Mouse (Mus musculus): ENCODE results near the gene Olfm2. TPM values are rescaled to one million over a fixed set of nuclear protein-coding genes. Genes with fewer than 3 reads are reported as not detected.

The Olfm2 gene
- 5.4 and 6.0 TPM in 2 replicates for polyA plus RNA-seq (2015; fragmentation: Nextera tagmentation; extraction: Ambion mirVana)

DNA sequence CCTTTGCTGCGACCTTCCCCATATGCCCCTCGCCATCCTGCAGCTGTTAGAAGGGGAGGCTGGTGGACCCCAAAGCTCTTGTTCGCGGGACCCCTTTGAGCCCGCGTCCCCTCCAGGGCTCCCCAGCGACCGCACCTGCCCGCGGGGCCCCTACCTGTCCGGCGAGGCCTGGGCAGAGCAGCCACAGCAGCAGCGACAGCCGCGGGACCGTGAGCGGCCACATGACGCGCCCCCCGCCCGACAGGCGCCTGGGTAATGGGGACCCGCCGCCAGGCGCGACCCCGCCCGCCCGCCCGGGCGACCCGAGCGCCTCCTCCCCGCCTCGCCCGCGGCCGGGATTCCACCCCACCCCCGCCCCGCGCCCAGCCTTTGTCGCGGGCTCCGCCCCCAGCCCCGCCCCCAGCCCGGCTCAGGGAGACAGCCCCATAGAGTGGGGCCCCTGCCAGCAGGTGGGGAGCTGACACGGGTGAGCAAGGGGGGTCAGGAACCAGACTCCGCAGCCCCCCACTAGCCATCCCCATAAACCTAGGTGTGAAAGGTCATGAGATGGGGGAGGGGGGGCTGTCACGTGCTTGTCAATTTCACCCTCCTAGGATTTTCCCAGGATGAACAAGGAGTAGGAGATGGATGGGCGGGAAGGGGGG lies at the start of gene Olfm2:
Gene Olfm2, minus strand, starts transcription at position 333 of the 644 bp plus-strand sequence.

DNA sequence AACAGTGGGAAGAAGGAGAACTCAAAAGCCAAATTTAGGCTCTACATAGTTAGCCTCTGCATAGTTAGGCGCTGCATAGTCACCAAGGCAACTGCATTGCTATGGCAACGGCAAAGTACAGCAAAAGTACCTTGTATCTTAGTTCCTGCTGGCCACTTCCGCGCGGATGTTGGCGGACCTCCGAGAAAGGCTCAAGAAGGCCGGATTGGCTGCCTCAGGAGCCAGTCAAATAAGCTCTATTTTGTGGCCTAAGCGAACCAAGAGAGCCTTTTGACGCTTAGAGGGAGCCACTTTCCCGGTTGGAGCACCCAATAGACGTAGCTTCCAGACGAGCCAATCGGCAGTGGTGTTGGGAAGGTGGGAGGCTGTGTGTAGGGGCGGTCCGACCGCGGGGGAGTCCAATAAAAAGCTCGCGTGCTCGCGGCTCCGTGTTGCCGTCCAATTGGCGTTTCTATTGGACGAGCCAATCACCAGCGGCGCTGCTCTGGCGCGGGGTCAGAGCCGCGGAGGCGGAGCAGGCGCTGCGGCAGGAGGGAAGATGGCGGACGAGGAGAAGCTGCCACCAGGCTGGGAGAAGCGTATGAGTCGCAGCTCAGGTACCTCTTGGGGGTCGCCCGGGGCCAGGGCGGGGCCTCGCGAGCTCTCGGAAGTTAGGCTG lies 94.4 kb downstream of the Olfm2 start, which contains the start of gene Pin1:
Gene Pin1, plus strand, starts transcription at position 494 of the 658 bp plus-strand sequence.

DNA sequence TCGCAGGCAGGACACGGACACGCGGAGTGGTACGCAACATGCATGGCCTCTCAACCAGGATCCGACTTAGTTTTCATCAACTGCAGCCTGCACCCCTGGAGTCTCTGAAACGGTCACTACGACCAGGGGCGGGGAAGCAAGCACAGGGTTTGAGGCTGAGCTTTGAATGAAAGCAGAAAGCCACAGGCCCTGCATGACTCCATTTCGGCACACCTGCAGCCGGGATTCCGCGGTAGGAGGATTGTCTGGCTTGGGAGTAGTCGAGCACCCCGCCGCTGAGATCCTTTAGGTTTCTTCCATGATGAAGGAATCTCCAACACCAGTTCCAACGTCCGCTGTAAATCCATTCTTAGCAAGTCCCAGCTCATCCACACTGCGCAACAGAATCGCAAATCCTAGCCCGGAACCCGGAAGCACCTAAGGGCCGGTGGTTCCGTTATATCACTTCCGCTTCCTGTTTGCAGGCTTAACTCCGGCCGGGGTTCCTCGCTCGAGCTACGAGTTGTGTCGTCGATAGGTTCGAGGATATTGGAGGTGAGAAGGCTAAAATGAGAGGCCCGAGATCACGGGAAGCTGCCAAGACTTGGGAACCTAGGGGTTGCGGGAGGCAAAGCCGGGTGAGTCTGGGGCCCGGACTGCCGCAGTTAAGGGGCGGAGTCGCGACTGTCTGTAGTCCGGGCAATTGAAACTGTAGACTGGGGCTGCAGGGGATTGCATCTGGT lies 101.6 kb downstream of the Olfm2 start, which contains the start of gene Fbxl12:
Gene Fbxl12, minus strand, starts transcription at position 408 of the 722 bp plus-strand sequence.

DNA sequence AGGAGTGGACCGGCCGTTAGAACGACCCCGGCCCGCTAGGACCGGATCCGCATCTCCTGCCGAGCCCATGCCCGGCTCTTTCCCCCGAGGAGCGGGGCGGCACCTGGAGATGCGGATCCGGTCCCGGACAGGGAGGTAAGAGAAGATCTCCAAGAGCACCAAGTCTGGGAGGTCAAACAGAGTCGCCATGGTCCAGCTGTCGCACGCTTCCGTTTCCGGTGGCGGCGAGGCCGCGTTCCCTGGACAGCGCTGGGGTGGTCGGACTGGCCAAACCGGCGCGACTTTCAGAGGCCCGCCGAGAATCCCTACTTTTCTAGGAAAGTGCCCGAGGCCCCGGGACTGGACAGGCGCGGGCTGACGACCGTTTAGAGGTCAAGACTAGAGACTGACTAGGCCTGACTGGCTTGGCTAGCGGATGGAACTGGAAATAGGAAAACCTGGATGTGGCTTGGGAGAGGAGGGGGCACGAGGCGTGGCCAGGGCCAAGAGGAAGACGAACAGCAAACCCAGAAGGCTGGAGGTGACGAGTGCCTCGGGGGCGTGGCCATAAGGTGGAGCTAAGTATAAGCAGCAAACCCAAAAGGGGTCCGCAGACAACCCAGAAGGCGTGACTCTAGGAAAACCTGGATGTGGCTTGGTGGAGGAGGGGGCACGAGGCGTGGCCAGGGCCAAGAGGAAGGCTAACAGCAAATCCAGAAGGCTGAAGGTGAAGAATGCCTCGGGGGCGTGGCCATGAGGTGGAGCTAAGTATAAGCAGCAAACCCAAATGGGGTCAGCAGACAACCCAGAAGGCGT lies 103.9 kb downstream of the Olfm2 start, which contains the start of gene Ubl5:
Gene Ubl5, plus strand, starts transcription at position 778 of the 795 bp plus-strand sequence.

Other genes starting within 250 kb of the Olfm2 start
- gene Zfp266, start 224.9 kb downstream of the Olfm2 start, polyA plus RNA-seq (2015; fragmentation: Nextera tagmentation; extraction: Ambion mirVana): 37.6 and 45.4 TPM in 2 replicates
- 6.2 and 6.6 TPM in 2 replicates for gene Zfp846, start 165.1 kb downstream of the Olfm2 start, polyA plus RNA-seq (2015; fragmentation: Nextera tagmentation; extraction: Ambion mirVana)
- gene Ubl5, start 103.5 kb downstream of the Olfm2 start, polyA plus RNA-seq (2015; fragmentation: Nextera tagmentation; extraction: Ambion mirVana): 287 and 316 TPM in 2 replicates
- gene Fbxl12, start 101.6 kb downstream of the Olfm2 start, polyA plus RNA-seq (2015; fragmentation: Nextera tagmentation; extraction: Ambion mirVana): 9.2 and 10.4 TPM in 2 replicates
- gene Pin1, start 94.3 kb downstream of the Olfm2 start, polyA plus RNA-seq (2015; fragmentation: Nextera tagmentation; extraction: Ambion mirVana): 36.1 and 37.6 TPM in 2 replicates
- 8.1 and 11.4 TPM in 2 replicates for gene Col5a3, start 68.7 kb upstream of the Olfm2 start, polyA plus RNA-seq (2015; fragmentation: Nextera tagmentation; extraction: Ambion mirVana)
- not detected in 2 replicates for gene Rdh8, start 72.2 kb upstream of the Olfm2 start, polyA plus RNA-seq (2015; fragmentation: Nextera tagmentation; extraction: Ambion mirVana)
- gene A230050P20Rik, start 122.3 kb upstream of the Olfm2 start, polyA plus RNA-seq (2015; fragmentation: Nextera tagmentation; extraction: Ambion mirVana): 11.9 and 16.2 TPM in 2 replicates
- gene Angptl6, start 133.4 kb upstream of the Olfm2 start, polyA plus RNA-seq (2015; fragmentation: Nextera tagmentation; extraction: Ambion mirVana): 9.4 and 11.5 TPM in 2 replicates
- gene Ppan, start 141.8 kb upstream of the Olfm2 start, polyA plus RNA-seq (2015; fragmentation: Nextera tagmentation; extraction: Ambion mirVana): 36.3 and 39.8 TPM in 2 replicates
- 215 and 220 TPM in 2 replicates for gene Eif3g, start 152.3 kb upstream of the Olfm2 start, polyA plus RNA-seq (2015; fragmentation: Nextera tagmentation; extraction: Ambion mirVana)
- 19.8 and 22.3 TPM in 2 replicates for gene Dnmt1, start 213.5 kb upstream of the Olfm2 start, polyA plus RNA-seq (2015; fragmentation: Nextera tagmentation; extraction: Ambion mirVana)
- 42.4 and 46.4 TPM in 2 replicates for gene S1pr2, start 230.4 kb upstream of the Olfm2 start, polyA plus RNA-seq (2015; fragmentation: Nextera tagmentation; extraction: Ambion mirVana)